Mouse (Mus musculus) G1E (cell line): ENCODE measurements at regions not wholly inside any gene's neighbourhood (a gene's known extent, or its start where the extent isn't known, plus 50 kb on each side); places are given as distances from the start of the nearest gene placed in this dataset.

Experiments
- ATAC-seq: 2 replicates; pipeline ENCODE4 v1.8.0; 2016; ENCODE audit warnings: mild to moderate bottlenecking; ENCODE audit not compliant: insufficient number of reproducible peaks, poor library complexity, low FRiP score, severe bottlenecking; ENCODE audit errors: extremely low read depth
- DNase-seq: peaks from one replicate; pipeline ENCODE4 v3.0.0; 2012; ENCODE audit warnings: low spot score
- H3K27me3 ChIP-seq: 2 replicates; pipeline ENCODE4 v1.6.1; 2012; ENCODE audit warnings: mild to moderate bottlenecking, low read length, inconsistent platforms; ENCODE audit not compliant: insufficient read depth
- H3K36me3 ChIP-seq: replicated peaks from 2 replicates; pipeline ENCODE3; 2012; ENCODE audit warnings: mild to moderate bottlenecking, inconsistent platforms
- H3K4me1 ChIP-seq: 2 replicates; pipeline ENCODE4 v1.6.1; 2012; ENCODE audit warnings: low read depth, low read length, inconsistent platforms, mixed read lengths; ENCODE audit not compliant: insufficient read depth
- H3K4me3 ChIP-seq: 2 replicates; pipeline ENCODE4 v1.5.1; 2012; ENCODE audit warnings: low read depth, mild to moderate bottlenecking, inconsistent platforms, low read length, moderate library complexity, mixed read lengths
- H3K9me3 ChIP-seq: replicated peaks from 2 replicates; pipeline ENCODE4 v1.6.1; 2012; ENCODE audit warnings: inconsistent platforms
- CTCF ChIP-seq: IDR thresholded peaks from 2 replicates; pipeline ENCODE4 v1.5.1; 2012; ENCODE audit warnings: low read depth, low read length, inconsistent platforms, mixed read lengths
- GATA1 ChIP-seq: IDR thresholded peaks from 2 replicates; pipeline ENCODE4 v1.6.1; 2012; ENCODE audit warnings: borderline replicate concordance, low read length, inconsistent platforms, mixed read lengths
- GATA2 ChIP-seq: IDR thresholded peaks from 2 replicates; pipeline ENCODE4 v1.6.1; 2012; ENCODE audit warnings: low read depth, low read length, inconsistent platforms, borderline replicate concordance
- POLR2AphosphoS5 ChIP-seq: IDR thresholded peaks from 2 replicates; pipeline ENCODE4 v1.6.1; 2012; ENCODE audit warnings: low read depth, low read length, inconsistent platforms; ENCODE audit not compliant: insufficient replicate concordance
- TAL1 ChIP-seq: conservative IDR thresholded peaks from 2 replicates; pipeline ENCODE4 v1.6.1; 2012; ENCODE audit warnings: low read depth, low read length, inconsistent platforms, mixed read lengths

DNA sequence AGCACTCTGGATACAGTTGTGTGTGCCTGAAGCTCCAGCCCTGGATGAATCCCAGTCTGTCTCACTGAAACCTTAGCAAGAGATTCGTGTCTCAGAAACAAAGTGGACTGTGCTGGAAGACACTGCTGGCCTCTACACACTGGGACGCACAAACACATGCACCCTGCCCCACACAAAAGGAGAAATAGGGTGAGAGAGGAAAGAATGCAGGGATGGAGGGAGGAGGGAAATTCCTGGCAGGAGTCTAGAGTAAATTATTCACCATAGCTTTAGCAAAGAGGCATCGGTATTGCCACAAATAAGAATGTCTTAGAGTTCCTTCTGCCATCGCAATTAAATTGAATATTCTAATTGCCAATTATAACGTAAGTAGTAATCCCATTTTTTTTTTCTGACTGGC, 530.4 kb upstream of the Kdm8 start:
- no peak overlapping the region for H3K4me3 ChIP-seq
- no peak for TF ChIP-seq GATA2
- no peak for TF ChIP-seq POLR2AphosphoS5
- TF ChIP-seq GATA1, result no peak
- TF ChIP-seq TAL1, result no peak
- no peak for TF ChIP-seq CTCF
- ATAC-seq, result no peak
- peaks cover 47% of the 10 kb centered on the region for H3K9me3 ChIP-seq
- no peaks in the 10 kb centered on the region for H3K4me1 ChIP-seq
- DNase-seq, result no peak
- H3K36me3 ChIP-seq, result no peaks in the 10 kb centered on the region
- no peaks in the 10 kb centered on the region for H3K27me3 ChIP-seq

DNA sequence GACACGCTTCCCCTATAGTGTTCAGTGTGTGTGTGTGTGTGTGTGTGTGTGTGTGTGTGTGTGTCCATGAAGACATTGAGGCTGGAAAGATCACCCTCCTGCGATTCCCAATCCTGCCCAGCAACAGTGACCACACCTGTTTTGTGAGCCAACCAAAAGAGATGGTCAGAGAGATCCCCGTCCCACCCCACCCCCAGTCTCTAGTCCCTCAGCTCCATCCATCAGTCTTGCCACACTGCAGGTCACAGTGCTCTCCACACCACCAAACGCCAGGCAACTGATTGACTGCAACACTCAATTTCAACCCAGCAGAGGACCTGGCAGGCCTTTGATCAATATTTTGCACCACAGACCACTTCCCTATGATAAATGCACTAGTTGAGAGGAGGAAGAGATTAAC, 530.0 kb upstream of the Kdm8 start:
- Histone ChIP-seq H3K9me3 (peaks cover 47% of the 10 kb centered on the region), H3K27me3 (no peaks in the 10 kb centered on the region), H3K4me1 (no peaks in the 10 kb centered on the region), H3K4me3 (no peak overlapping the region), H3K36me3 (no peaks in the 10 kb centered on the region)
- TF ChIP-seq CTCF (no peak), GATA2 (no peak), POLR2AphosphoS5 (no peak), TAL1 (no peak), GATA1 (no peak)
- DNase-seq (no peak), ATAC-seq (no peak)

- no peak overlapping the region for H3K4me3 ChIP-seq
- no peak for ATAC-seq
- no peak for TF ChIP-seq TAL1
- no peak for TF ChIP-seq CTCF
- TF ChIP-seq GATA1, result no peak
- TF ChIP-seq GATA2, result no peak
- TF ChIP-seq POLR2AphosphoS5, result no peak
- no peaks in the 10 kb centered on the region for H3K36me3 ChIP-seq
- DNase-seq, result no peak
- H3K4me1 ChIP-seq, result no peaks in the 10 kb centered on the region
- H3K27me3 ChIP-seq, result no peaks in the 10 kb centered on the region
- peaks cover 47% of the 10 kb centered on the region for H3K9me3 ChIP-seq
Measured at GRCm38 (mm10) chr7:124914972-124915371, 529.5 kb upstream of the Kdm8 start.

DNA sequence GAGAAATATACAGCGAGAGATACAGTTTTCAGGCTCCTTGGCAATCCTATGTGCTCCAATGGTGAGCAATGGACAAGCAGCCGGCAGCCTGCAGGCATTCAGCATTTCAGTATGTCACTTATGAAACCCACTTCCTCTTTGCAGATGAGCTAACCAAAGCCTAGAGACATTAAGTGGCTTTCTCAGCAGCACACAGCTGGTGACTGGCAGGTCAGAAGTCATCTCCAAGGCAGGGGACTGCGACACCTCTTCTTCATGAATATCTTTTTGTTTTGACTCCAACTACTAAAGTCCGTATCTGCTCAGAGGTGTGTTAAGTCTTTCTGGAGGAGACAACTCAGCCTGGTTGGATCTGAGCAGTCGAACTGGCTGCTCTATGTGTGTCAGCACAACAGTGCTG, 528.8 kb upstream of the Kdm8 start:
- Histone ChIP-seq H3K27me3 (no peaks in the 10 kb centered on the region), H3K36me3 (no peaks in the 10 kb centered on the region), H3K9me3 (peaks cover 49% of the 10 kb centered on the region), H3K4me3 (no peak overlapping the region), H3K4me1 (no peaks in the 10 kb centered on the region)
- ATAC-seq (no peak), DNase-seq (no peak)
- no peak for TF ChIP-seq GATA1
- TF ChIP-seq POLR2AphosphoS5, result no peak
- TF ChIP-seq TAL1, result no peak
- no peak for TF ChIP-seq GATA2
- no peak for TF ChIP-seq CTCF

DNA sequence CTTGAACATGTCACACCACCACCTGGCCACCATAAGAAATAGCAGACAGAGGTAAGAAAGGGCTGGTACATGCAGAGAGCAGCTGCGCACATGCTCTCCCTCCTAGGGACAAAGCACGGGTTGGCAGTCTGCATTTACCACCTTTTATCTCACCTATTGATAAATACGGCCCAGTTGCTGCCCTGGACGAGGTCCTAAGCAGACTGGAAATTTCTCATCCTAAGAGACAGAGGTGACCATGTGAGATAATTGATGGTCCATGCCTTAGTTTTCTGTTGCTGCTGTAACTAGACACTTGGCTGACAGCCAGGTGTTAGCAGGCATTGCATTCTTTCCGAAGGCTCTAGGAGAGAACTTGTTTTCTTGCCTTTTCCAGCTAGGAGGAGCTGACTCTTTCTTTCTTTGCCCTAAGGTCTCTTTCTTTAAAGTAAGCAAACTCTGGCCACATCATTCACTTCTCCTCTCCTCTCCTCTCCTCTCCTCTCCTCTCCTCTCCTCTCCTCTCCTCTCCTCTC, 526.8 kb upstream of the Kdm8 start:
- Histone ChIP-seq H3K4me1 (no peaks in the 10 kb centered on the region), H3K36me3 (no peaks in the 10 kb centered on the region), H3K4me3 (no peak overlapping the region), H3K27me3 (no peaks in the 10 kb centered on the region), H3K9me3 (peaks cover 47% of the 10 kb centered on the region)
- ATAC-seq, result no peak
- no peak for TF ChIP-seq POLR2AphosphoS5
- no peak for TF ChIP-seq GATA1
- no peak for TF ChIP-seq TAL1
- no peak for TF ChIP-seq CTCF
- TF ChIP-seq GATA2, result no peak
- DNase-seq, result no peak

- H3K4me3 ChIP-seq, result no peak overlapping the region
- no peaks in the 10 kb centered on the region for H3K36me3 ChIP-seq
- peaks cover 21% of the 10 kb centered on the region for H3K9me3 ChIP-seq
- no peaks in the 10 kb centered on the region for H3K4me1 ChIP-seq
- no peak for TF ChIP-seq TAL1
- TF ChIP-seq CTCF, result no peak
- TF ChIP-seq GATA1, result no peak
- TF ChIP-seq GATA2, result no peak
- no peak for TF ChIP-seq POLR2AphosphoS5
- no peaks in the 10 kb centered on the region for H3K27me3 ChIP-seq
- ATAC-seq (no peak), DNase-seq (no peak)
Measured at GRCm38 (mm10) chr7:124922806-124923205, 521.7 kb upstream of the Kdm8 start.

GRCm38 (mm10) chr7:124933573-124933972, 510.9 kb upstream of the Kdm8 start:
- peaks cover 38% of the 10 kb centered on the region for H3K9me3 ChIP-seq
- no peak overlapping the region for H3K4me3 ChIP-seq
- H3K36me3 ChIP-seq, result no peaks in the 10 kb centered on the region
- no peaks in the 10 kb centered on the region for H3K4me1 ChIP-seq
- TF ChIP-seq GATA1, result no peak
- no peak for TF ChIP-seq POLR2AphosphoS5
- no peak for TF ChIP-seq TAL1
- TF ChIP-seq CTCF, result no peak
- no peak for TF ChIP-seq GATA2
- DNase-seq (no peak), ATAC-seq (no peak)
- no peaks in the 10 kb centered on the region for H3K27me3 ChIP-seq
